Mouse (Mus musculus): Measurements from ENCODE around the gene Pkdrej. TPM values are rescaled to one million over a fixed set of nuclear protein-coding genes. Genes with fewer than 3 reads are reported as not detected.

Pkdrej gene
- polyA plus RNA-seq (2015; fragmentation: Illumina TruSeq; extraction: RNeasy Lipid Tissue Mini Kit (QIAGEN cat#74804); ENCODE audit: insufficient read depth, low read depth, low replicate concordance): 0.37 TPM

DNA sequence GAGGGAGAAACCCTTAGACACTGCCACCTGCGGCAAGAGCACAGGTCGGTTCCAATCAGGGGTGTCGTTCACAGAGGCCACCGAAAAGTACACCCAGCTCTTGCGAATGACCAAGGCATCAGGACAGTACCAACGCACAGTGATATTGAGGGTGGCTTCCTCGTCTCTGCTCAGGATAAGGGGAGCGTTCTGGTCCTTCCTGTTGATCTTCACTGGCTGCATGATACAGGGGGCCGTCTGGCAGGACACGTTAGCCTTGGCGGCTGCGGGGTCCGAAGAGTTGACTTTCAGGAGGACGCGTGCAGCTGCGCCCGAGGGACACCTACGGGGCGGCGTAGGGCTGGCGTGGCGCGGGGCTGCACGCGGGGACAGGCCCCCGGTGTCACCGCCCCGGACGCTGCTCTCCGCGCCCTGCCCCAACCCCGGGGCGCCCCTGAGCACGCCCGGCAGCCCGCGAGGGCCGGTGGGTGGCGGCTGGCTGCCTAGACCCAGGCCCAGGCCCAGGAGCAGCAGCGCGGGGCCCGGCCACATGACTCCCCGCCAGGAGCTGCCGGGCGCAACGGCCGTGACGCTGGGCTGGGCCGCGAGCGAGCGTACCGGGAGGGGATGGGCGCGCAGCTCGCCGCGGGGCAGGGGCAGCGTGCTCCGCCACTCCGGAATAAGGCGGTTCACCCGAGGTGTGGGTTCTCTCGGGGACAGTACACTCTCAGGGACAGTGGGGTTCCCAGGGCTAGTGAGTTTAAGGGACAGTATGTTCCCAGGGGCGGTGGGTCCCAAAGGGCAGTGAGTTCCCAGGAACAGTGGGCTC is at the start of gene Pkdrej:
TSS of gene Pkdrej (minus strand) at position 532 of the 808 bp plus-strand sequence.

DNA sequence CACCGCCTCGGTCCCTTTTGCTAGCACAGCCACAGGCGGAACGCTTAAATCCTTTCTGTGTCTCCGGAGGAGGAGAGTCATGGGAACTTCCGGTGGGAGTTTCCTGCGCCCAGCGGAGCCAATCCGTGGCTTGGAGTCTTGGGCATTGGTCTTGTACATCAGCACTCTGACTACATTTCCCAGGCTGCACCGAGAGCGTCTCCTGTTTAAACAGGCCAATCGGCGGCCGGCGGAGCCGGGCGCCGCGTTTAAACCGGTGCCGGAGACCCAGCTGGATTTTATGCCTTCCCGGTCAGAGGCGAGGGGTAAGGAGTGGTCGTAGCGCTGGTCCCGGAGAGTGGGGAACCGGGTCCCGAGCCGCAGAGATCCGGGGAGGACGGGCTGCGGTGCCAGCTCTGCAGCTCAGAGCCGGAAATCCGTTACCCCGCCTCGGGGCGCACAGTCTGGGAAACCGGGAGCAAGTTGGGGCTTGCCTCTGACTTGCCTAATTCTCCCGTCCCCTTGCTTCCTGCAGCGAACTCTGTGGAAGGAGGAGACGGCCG is 38.0 kb upstream of the Pkdrej start, which contains the start of gene Gtse1:
TSS of gene Gtse1 (plus strand) at position 256 of the 542 bp plus-strand sequence.

DNA sequence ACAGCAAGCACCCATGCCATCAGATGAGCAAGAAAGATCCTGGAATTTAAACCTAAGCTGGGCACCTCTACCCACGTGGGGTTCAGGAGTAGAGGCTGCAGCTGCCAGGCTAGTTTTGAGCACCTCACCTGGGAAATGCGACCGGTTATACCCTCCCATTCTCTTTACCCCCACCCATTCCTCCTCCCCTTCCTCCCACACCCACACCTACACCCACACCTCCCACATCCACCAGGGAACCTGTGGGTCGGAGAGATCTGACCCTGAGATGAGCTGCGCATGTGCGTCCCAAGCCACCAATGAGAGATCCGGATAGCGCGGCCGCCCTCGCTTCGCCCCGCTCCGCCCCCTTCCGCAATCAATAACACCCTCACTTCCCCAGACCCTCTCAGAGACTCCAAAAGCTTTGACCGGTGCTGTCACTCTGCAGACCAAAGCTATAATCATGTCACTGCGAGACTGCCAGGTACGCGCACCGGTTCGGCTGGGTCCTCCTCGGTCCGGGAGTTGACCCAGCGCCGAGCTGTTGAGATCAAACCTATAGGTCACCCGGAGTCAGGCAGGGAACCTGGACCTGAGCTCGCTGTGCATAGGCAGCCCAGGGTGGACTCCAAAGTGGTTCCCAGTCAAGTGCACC is 10.5 kb upstream of the Pkdrej start, which contains the start of gene Ttc38:
TSS of gene Ttc38 (plus strand) at position 353 of the 637 bp plus-strand sequence.

DNA sequence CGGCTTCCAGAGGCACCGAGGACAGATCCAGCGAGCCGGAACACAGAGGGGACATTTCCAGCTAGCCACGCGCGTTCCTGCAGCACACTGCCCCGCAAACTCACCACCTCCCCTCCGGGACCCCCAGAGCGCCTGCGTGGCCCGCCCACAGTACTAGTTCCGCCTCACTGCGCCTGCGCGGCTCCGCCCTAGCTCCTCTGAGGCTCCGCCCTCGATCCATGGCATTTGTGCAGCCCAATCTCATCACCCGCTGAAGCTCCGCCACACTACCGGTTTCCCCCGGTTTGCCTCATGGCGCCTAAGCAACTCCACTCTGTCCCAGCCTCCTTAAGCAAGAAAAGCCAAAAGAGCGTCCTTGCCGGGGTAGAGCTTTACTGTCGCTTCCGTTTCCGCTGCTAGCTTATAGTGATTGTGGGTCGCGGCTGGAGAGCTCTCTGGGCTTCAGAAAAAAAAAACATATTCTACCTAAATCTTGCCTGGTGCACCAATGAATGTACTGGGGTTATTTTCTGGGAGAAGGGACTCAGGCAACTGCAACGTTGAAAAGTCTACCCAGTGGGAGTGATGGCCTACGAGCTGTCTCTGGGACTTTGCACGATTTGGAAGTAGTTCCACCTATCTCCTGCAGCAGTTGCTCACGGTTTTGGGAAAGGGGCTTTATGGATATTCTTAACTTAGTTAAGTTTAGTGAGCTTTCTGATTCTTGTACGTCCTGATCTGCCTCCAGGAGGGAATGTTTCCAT is 9.8 kb downstream of the Pkdrej start, which contains the start of gene Cdpf1:
TSS of gene Cdpf1 (minus strand) at position 163 of the 743 bp plus-strand sequence.

Other genes with a start within 250 kb of the Pkdrej start
- 0.50 TPM for gene Wnt7b, start 239.3 kb downstream of the Pkdrej start, polyA plus RNA-seq (2015; fragmentation: Illumina TruSeq; extraction: RNeasy Lipid Tissue Mini Kit (QIAGEN cat#74804); ENCODE audit: insufficient read depth, low read depth, low replicate concordance)
- 0.59 TPM for gene Ppara, start 86.8 kb downstream of the Pkdrej start, polyA plus RNA-seq (2015; fragmentation: Illumina TruSeq; extraction: RNeasy Lipid Tissue Mini Kit (QIAGEN cat#74804); ENCODE audit: insufficient read depth, low read depth, low replicate concordance)
- gene Cdpf1, start 10.0 kb downstream of the Pkdrej start, polyA plus RNA-seq (2015; fragmentation: Illumina TruSeq; extraction: RNeasy Lipid Tissue Mini Kit (QIAGEN cat#74804); ENCODE audit: insufficient read depth, low read depth, low replicate concordance): 15.3 TPM
- 3.7 TPM for gene Ttc38, start 10.6 kb upstream of the Pkdrej start, polyA plus RNA-seq (2015; fragmentation: Illumina TruSeq; extraction: RNeasy Lipid Tissue Mini Kit (QIAGEN cat#74804); ENCODE audit: insufficient read depth, low read depth, low replicate concordance)
- gene Gtse1, start 38.0 kb upstream of the Pkdrej start, polyA plus RNA-seq (2015; fragmentation: Illumina TruSeq; extraction: RNeasy Lipid Tissue Mini Kit (QIAGEN cat#74804); ENCODE audit: insufficient read depth, low read depth, low replicate concordance): not detected
- 12.7 TPM for gene Trmu, start 57.6 kb upstream of the Pkdrej start, polyA plus RNA-seq (2015; fragmentation: Illumina TruSeq; extraction: RNeasy Lipid Tissue Mini Kit (QIAGEN cat#74804); ENCODE audit: insufficient read depth, low read depth, low replicate concordance)
- 4.6 TPM for gene Celsr1, start 212.0 kb upstream of the Pkdrej start, polyA plus RNA-seq (2015; fragmentation: Illumina TruSeq; extraction: RNeasy Lipid Tissue Mini Kit (QIAGEN cat#74804); ENCODE audit: insufficient read depth, low read depth, low replicate concordance)
- gene Gramd4, start 236.0 kb upstream of the Pkdrej start, polyA plus RNA-seq (2015; fragmentation: Illumina TruSeq; extraction: RNeasy Lipid Tissue Mini Kit (QIAGEN cat#74804); ENCODE audit: insufficient read depth, low read depth, low replicate concordance): 6.5 TPM

All from pancreas, adult 10 weeks (tissue).